Mouse (Mus musculus) testis, adult 2 months (tissue): ENCODE data around the gene Anapc7.

ENCODE experiments used
- CTCF ChIP-seq: fragments of 200-500 bp; IDR thresholded peaks from 2 replicates; pipeline ENCODE4 v1.5.1; 2012; ENCODE audit warnings: low read depth, mild to moderate bottlenecking, inconsistent platforms, low read length, moderate library complexity; ENCODE audit not compliant: control insufficient read depth, insufficient read depth, insufficient replicate concordance
- POLR2A ChIP-seq: fragments of 200-500 bp; IDR thresholded peaks from 2 replicates; pipeline ENCODE4 v1.6.1; 2012; ENCODE audit warnings: low read depth, mild to moderate bottlenecking, inconsistent platforms, low read length, moderate library complexity; ENCODE audit not compliant: control insufficient read depth

DNA sequence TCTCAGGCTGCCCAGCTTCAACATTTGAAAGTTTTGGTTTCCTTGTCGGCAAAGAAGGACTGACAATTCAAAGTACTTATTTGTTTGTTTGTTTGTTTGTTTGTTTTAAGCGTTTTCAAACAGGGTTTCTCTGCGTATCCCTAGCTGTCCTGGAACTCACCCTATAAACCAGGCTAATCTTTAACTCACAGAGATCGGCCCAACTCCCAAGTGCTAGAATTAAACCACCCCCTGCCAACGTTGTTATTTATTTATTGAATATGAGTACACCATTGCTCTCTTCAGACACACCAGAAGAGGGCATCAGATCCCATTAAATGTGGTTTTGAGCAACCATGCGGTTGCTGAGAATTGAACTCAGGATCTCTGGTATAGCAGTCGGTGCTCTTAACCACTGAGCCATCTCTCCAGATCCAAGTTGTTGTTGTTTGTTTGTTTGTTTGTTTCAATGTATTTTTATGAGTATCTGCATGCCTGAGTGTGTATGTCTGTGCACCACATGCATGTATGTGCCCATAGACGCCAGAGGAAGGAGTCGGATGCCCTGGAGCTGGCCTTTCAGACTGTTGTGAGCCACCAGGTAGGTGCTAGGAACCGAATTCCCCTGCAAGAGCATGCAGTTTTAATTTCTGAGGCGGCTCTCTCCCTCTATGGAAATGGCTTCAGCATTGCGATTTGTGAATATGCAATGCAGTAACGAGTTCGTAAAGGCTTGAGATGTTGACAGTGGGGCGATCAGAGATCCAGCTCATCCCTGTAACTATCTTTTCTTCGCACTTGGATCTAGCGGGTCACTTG lies at the start of gene Anapc7:
- TF ChIP-seq POLR2A (no peak), CTCF (no peak)
